Mouse (Mus musculus): Measurements from ENCODE around the gene Nfkbil1. TPM values are rescaled to one million over a fixed set of nuclear protein-coding genes. Genes with fewer than 3 reads are reported as not detected.

The Nfkbil1 gene
- polyA plus RNA-seq, 1 experiment from 2014 or later, result 4.3 TPM

DNA sequence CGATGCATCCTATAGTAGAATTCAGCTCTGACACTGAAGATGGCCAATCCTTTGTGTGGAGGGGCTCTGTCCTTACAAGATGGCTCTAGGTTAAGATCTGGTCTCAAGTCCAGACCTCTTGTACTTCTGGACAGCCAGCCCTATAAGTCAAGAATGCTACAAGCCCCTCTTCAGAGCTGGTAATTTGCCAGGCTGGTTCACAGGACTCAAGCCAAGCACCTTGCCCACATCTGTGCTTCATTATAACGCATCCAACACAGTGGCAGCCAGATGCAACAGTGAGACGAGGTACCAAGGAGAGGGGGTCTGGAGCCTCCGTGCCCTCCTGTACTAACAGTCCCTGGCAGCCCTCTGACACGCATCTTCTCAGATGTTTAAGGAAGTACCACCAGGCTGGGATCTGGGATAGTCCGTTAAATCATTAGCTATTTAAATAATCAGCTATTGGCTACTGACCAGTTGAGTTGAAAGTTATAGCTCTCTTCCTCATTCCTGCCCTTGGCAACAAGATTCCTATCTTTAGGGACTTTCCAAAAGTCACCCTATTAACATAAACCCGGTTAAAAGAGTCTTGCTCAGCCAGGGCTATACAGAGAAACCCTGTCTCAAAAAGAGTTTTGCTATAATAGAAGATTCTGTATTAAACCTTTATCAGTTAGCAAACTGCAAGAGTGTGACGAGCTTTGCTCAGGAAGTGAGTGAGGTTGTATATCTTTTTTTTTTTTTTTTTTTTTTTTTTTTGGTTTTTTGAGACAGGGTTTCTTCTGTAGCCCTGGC is 61.2 kb downstream of the Nfkbil1 start:
- H3K4me1 ChIP-seq (replicated peaks; ENCODE audit: control insufficient read depth, insufficient read depth, low read length), result no peaks in the 10 kb centered on the region
- H3K9ac ChIP-seq (ENCODE audit: low read length), result no peak overlapping the region
- H3K27me3 ChIP-seq (replicated peaks; ENCODE audit: control insufficient read depth, insufficient read depth, low read length), result no peaks in the 10 kb centered on the region
- WGBS, result 62% methylated on average over 8 of the region's 8 CpGs
- H3K27ac ChIP-seq (ENCODE audit: low read depth), result no peak overlapping the region
- ATAC-seq (replicated peaks; ENCODE audit: low FRiP score, low TSS enrichment, low read depth) (no peak), DNase-seq (ENCODE audit: low spot score) (no peak)
- no peaks in the 10 kb centered on the region for H3K36me3 ChIP-seq (ENCODE audit: control insufficient read depth, insufficient read depth, low read length)
- H3K4me2 ChIP-seq (ENCODE audit: low read length), result no peak overlapping the region
- H3K4me3 ChIP-seq (ENCODE audit: low read depth, low read length), result no peak overlapping the region
- H3K9me3 ChIP-seq (ENCODE audit: control insufficient read depth, low read length), result no peaks in the 10 kb centered on the region

GRCm38 (mm10) chr17:35173329-35173728 is 62.3 kb downstream of the Nfkbil1 start:
- no peak overlapping the region for H3K27ac ChIP-seq (ENCODE audit: low read depth)
- no peak overlapping the region for H3K9ac ChIP-seq (ENCODE audit: low read length)
- no peak overlapping the region for H3K4me3 ChIP-seq (ENCODE audit: low read depth, low read length)
- 61% methylated on average over 3 of the region's 3 CpGs for WGBS
- no peaks in the 10 kb centered on the region for H3K4me1 ChIP-seq (replicated peaks; ENCODE audit: control insufficient read depth, insufficient read depth, low read length)
- H3K4me2 ChIP-seq (ENCODE audit: low read length), result no peak overlapping the region
- no peaks in the 10 kb centered on the region for H3K9me3 ChIP-seq (ENCODE audit: control insufficient read depth, low read length)
- H3K27me3 ChIP-seq (replicated peaks; ENCODE audit: control insufficient read depth, insufficient read depth, low read length), result no peaks in the 10 kb centered on the region
- ATAC-seq (replicated peaks; ENCODE audit: low FRiP score, low TSS enrichment, low read depth) (no peak), DNase-seq (ENCODE audit: low spot score) (no peak)
- H3K36me3 ChIP-seq (ENCODE audit: control insufficient read depth, insufficient read depth, low read length), result no peaks in the 10 kb centered on the region

GRCm38 (mm10) chr17:35172445-35173234 is 63.0 kb downstream of the Nfkbil1 start:
- Histone ChIP-seq H3K27me3 (replicated peaks; ENCODE audit: control insufficient read depth, insufficient read depth, low read length) (no peaks in the 10 kb centered on the region), H3K4me2 (ENCODE audit: low read length) (no peak overlapping the region), H3K4me1 (replicated peaks; ENCODE audit: control insufficient read depth, insufficient read depth, low read length) (no peaks in the 10 kb centered on the region), H3K27ac (ENCODE audit: low read depth) (no peak overlapping the region), H3K36me3 (ENCODE audit: control insufficient read depth, insufficient read depth, low read length) (no peaks in the 10 kb centered on the region), H3K9ac (ENCODE audit: low read length) (no peak overlapping the region), H3K9me3 (ENCODE audit: control insufficient read depth, low read length) (no peaks in the 10 kb centered on the region), H3K4me3 (ENCODE audit: low read depth, low read length) (no peak overlapping the region)
- ATAC-seq (replicated peaks; ENCODE audit: low FRiP score, low TSS enrichment, low read depth) (no peak), DNase-seq (ENCODE audit: low spot score) (no peak)
- 71% methylated on average over 11 of the region's 11 CpGs for WGBS

Small RNA genes within 50 kb of the gene (microRNA-seq; reads per million reads assigned to microRNA genes)
- gene Mir6973a, result not detected
- not detected for gene Mir6974
- gene Mir6975, result 2.2 reads per million, percentile 24 among the genes with 10 or more reads in this experiment
- not detected for gene Mir8094

Other genes with a start within 250 kb of the Nfkbil1 start
- 119 and 133 TPM in 2 replicates for gene Vars, start 234.8 kb downstream of the Nfkbil1 start, polyA plus RNA-seq (2014; fragmentation: Nextera tagmentation; extraction: Ambion mirVana)
- gene Vwa7, start 219.2 kb downstream of the Nfkbil1 start, polyA plus RNA-seq (2014; fragmentation: Nextera tagmentation; extraction: Ambion mirVana), result 0.19 and 0.26 TPM in 2 replicates
- gene Sapcd1, start 207.8 kb downstream of the Nfkbil1 start, polyA plus RNA-seq (2014; fragmentation: Nextera tagmentation; extraction: Ambion mirVana), result 20.7 and 21.5 TPM in 2 replicates
- 3.6 and 3.9 TPM in 2 replicates for gene Msh5, start 189.0 kb downstream of the Nfkbil1 start, polyA plus RNA-seq (2014; fragmentation: Nextera tagmentation; extraction: Ambion mirVana)
- 113 and 141 TPM in 2 replicates for gene Clic1, start 185.8 kb downstream of the Nfkbil1 start, polyA plus RNA-seq (2014; fragmentation: Nextera tagmentation; extraction: Ambion mirVana)
- gene Ddah2, start 176.8 kb downstream of the Nfkbil1 start, polyA plus RNA-seq (2014; fragmentation: Nextera tagmentation; extraction: Ambion mirVana), result 278 and 333 TPM in 2 replicates
- not detected in 2 replicates for gene Ly6g6c, start 170.4 kb downstream of the Nfkbil1 start, polyA plus RNA-seq (2014; fragmentation: Nextera tagmentation; extraction: Ambion mirVana)
- 0.55 and 0.81 TPM in 2 replicates for gene Mpig6b, start 169.6 kb downstream of the Nfkbil1 start, polyA plus RNA-seq (2014; fragmentation: Nextera tagmentation; extraction: Ambion mirVana)
- gene Ly6g6e, start 158.9 kb downstream of the Nfkbil1 start, polyA plus RNA-seq (2014; fragmentation: Nextera tagmentation; extraction: Ambion mirVana), result 1.3 and 2.8 TPM in 2 replicates
- 5.0 and 6.1 TPM in 2 replicates for gene Ly6g6d, start 157.7 kb downstream of the Nfkbil1 start, polyA plus RNA-seq (2014; fragmentation: Nextera tagmentation; extraction: Ambion mirVana)
- 0.27 TPM in 1 of 2 replicates, not detected in the other for gene Ly6g6f, start 150.2 kb downstream of the Nfkbil1 start, polyA plus RNA-seq (2014; fragmentation: Nextera tagmentation; extraction: Ambion mirVana)
- gene Abhd16a, start 146.5 kb downstream of the Nfkbil1 start, polyA plus RNA-seq (2014; fragmentation: Nextera tagmentation; extraction: Ambion mirVana), result 86.4 and 91.0 TPM in 2 replicates
- gene Ly6g5c, start 127.5 kb downstream of the Nfkbil1 start, polyA plus RNA-seq (2014; fragmentation: Nextera tagmentation; extraction: Ambion mirVana), result not detected in 2 replicates
- gene Ly6g5b, start 120.4 kb downstream of the Nfkbil1 start, polyA plus RNA-seq (2014; fragmentation: Nextera tagmentation; extraction: Ambion mirVana), result 0.64 and 0.75 TPM in 2 replicates
- gene Gpank1, start 114.3 kb downstream of the Nfkbil1 start, polyA plus RNA-seq (2014; fragmentation: Nextera tagmentation; extraction: Ambion mirVana), result 19.7 and 24.7 TPM in 2 replicates
- gene Csnk2b, start 113.7 kb downstream of the Nfkbil1 start, polyA plus RNA-seq (2014; fragmentation: Nextera tagmentation; extraction: Ambion mirVana), result 275 and 286 TPM in 2 replicates
- gene D17H6S53E, start 109.4 kb downstream of the Nfkbil1 start, polyA plus RNA-seq (2014; fragmentation: Nextera tagmentation; extraction: Ambion mirVana), result 8.4 and 10.8 TPM in 2 replicates
- gene Apom, start 103.7 kb downstream of the Nfkbil1 start, polyA plus RNA-seq (2014; fragmentation: Nextera tagmentation; extraction: Ambion mirVana), result 0.95 and 1.5 TPM in 2 replicates
- 75.5 and 79.5 TPM in 2 replicates for gene Bag6, start 100.6 kb downstream of the Nfkbil1 start, polyA plus RNA-seq (2014; fragmentation: Nextera tagmentation; extraction: Ambion mirVana)
- 186 and 196 TPM in 2 replicates for gene Prrc2a, start 70.9 kb downstream of the Nfkbil1 start, polyA plus RNA-seq (2014; fragmentation: Nextera tagmentation; extraction: Ambion mirVana)
- 15.4 and 17.5 TPM in 2 replicates for gene Aif1, start 59.7 kb downstream of the Nfkbil1 start, polyA plus RNA-seq (2014; fragmentation: Nextera tagmentation; extraction: Ambion mirVana)
- gene Lst1, start 47.4 kb downstream of the Nfkbil1 start, polyA plus RNA-seq (2014; fragmentation: Nextera tagmentation; extraction: Ambion mirVana), result 16.9 and 19.1 TPM in 2 replicates
- 1.1 and 1.5 TPM in 2 replicates for gene Ltb, start 41.4 kb downstream of the Nfkbil1 start, polyA plus RNA-seq (2014; fragmentation: Nextera tagmentation; extraction: Ambion mirVana)
- 0.12 and 0.28 TPM in 2 replicates for gene Tnf, start 33.8 kb downstream of the Nfkbil1 start, polyA plus RNA-seq (2014; fragmentation: Nextera tagmentation; extraction: Ambion mirVana)
- 0.81 and 0.85 TPM in 2 replicates for gene Lta, start 30.4 kb downstream of the Nfkbil1 start, polyA plus RNA-seq (2014; fragmentation: Nextera tagmentation; extraction: Ambion mirVana)
- gene Gm16181, start 15.0 kb downstream of the Nfkbil1 start, polyA plus RNA-seq (2014; fragmentation: Nextera tagmentation; extraction: Ambion mirVana), result 0.39 and 0.88 TPM in 2 replicates
- gene Atp6v1g2, start 2.1 kb downstream of the Nfkbil1 start, polyA plus RNA-seq (2014; fragmentation: Nextera tagmentation; extraction: Ambion mirVana), result 5.8 and 5.9 TPM in 2 replicates
- 458 and 500 TPM in 2 replicates for gene Ddx39b, start 6.0 kb upstream of the Nfkbil1 start, polyA plus RNA-seq (2014; fragmentation: Nextera tagmentation; extraction: Ambion mirVana)
- 102 and 108 TPM in 2 replicates for gene H2-D1, start 26.9 kb upstream of the Nfkbil1 start, polyA plus RNA-seq (2014; fragmentation: Nextera tagmentation; extraction: Ambion mirVana)
- 1.2 and 1.6 TPM in 2 replicates for gene H2-Q1, start 84.6 kb upstream of the Nfkbil1 start, polyA plus RNA-seq (2014; fragmentation: Nextera tagmentation; extraction: Ambion mirVana)
- gene H2-Q2, start 106.5 kb upstream of the Nfkbil1 start, polyA plus RNA-seq (2014; fragmentation: Nextera tagmentation; extraction: Ambion mirVana), result 37.3 and 39.1 TPM in 2 replicates
- gene H2-Q4, start 143.8 kb upstream of the Nfkbil1 start, polyA plus RNA-seq (2014; fragmentation: Nextera tagmentation; extraction: Ambion mirVana), result 2.5 and 4.4 TPM in 2 replicates
- gene H2-Q6, start 189.1 kb upstream of the Nfkbil1 start, polyA plus RNA-seq (2014; fragmentation: Nextera tagmentation; extraction: Ambion mirVana), result 2.0 and 2.1 TPM in 2 replicates
- 8.1 and 9.0 TPM in 2 replicates for gene H2-Q7, start 203.4 kb upstream of the Nfkbil1 start, polyA plus RNA-seq (2014; fragmentation: Nextera tagmentation; extraction: Ambion mirVana)
- 6.3 and 10.0 TPM in 2 replicates for gene H2-Q10, start 234.3 kb upstream of the Nfkbil1 start, polyA plus RNA-seq (2014; fragmentation: Nextera tagmentation; extraction: Ambion mirVana)

All from intestine, embryonic 14.5 days (tissue).